Comparison of ENCODE assay signal across 10 mouse cellular contexts in genomic region chrX:159442128-159442527, GRCm38 (mm10). TPM values are rescaled to one million over a fixed set of nuclear protein-coding genes. Genes with fewer than 3 reads are reported as not detected.
DNase-seq lines count a peak whose midpoint lies in the region; TF ChIP-seq lines count a peak whose summit lies in the region.
"Had no signal": no experiment of that assay in that cellular context is flagged by ENCODE, and none has a peak within 500 bp of the region (broad histone marks: within the 10 kb centered on the region; RNA-seq: fewer than 3 reads in every experiment).

No protein-coding gene starts in this region.

- no peaks in the 10 kb centered on the region for H3K27me3 ChIP-seq in spleen, adult 2 months (ENCODE audit: control insufficient read depth, insufficient read depth, low read length)
- H3K27me3 ChIP-seq in limb, embryonic 10.5 days (ENCODE audit: low read depth, poor library complexity, severe bottlenecking), result peaks cover 31% of the 10 kb centered on the region; the same call in 1 of the 2 replicates
- H3K27me3 ChIP-seq: heart, embryonic 13.5 days had no signal

- intact Hi-C loops in gastrocnemius, postnatal 14 days (cut with DNase I; ENCODE audit: low total_unique reads), result no loop called here

- peak; percentile 7; the same call in 1 of the 2 replicates for TF ChIP-seq CTCF in spleen, adult 2 months (IDR thresholded peaks at IDR 0.05; ENCODE audit: extremely low read depth, insufficient read depth, insufficient read length, insufficient replicate concordance)

- H3K36me3 ChIP-seq in spleen, adult 2 months (ENCODE audit: control insufficient read depth, insufficient read depth, low read length), result no peaks in the 10 kb centered on the region
- H3K36me3 ChIP-seq in limb, embryonic 10.5 days, result no peaks in the 10 kb centered on the region
- H3K36me3 ChIP-seq: G1E; heart, embryonic 13.5 days had no signal

- TF ChIP-seq POLR2A in spleen, adult 2 months (IDR thresholded peaks at IDR 0.05; ENCODE audit: low read depth, low read length), result no peak

- H3K4me3 ChIP-seq in spleen, adult 2 months (ENCODE audit: extremely low read depth, insufficient read depth, insufficient read length), result no peak overlapping the region
- no peak overlapping the region for H3K4me3 ChIP-seq in limb, embryonic 10.5 days
- H3K4me3 ChIP-seq: heart, embryonic 13.5 days had no signal

- H3K4me1 ChIP-seq in spleen, adult 2 months (ENCODE audit: control insufficient read depth, insufficient read depth, insufficient read length), result no peaks in the 10 kb centered on the region
- no peaks in the 10 kb centered on the region for H3K4me1 ChIP-seq in limb, embryonic 10.5 days
- H3K4me1 ChIP-seq: heart, embryonic 13.5 days had no signal

- H3K9me3 ChIP-seq in limb, embryonic 10.5 days (replicated peaks), result no peaks in the 10 kb centered on the region
- H3K9me3 ChIP-seq: G1E; heart, embryonic 13.5 days had no signal

- no peak overlapping the region for H3K27ac ChIP-seq in spleen, adult 2 months (ENCODE audit: insufficient read depth, low read length)
- no peak overlapping the region for H3K27ac ChIP-seq in limb, embryonic 10.5 days
- H3K27ac ChIP-seq: heart, embryonic 13.5 days had no signal

- 31% methylated on average over 3 of the region's 3 CpGs for WGBS in spleen, adult 2 months
- 52% methylated on average over 3 of the region's 3 CpGs for WGBS in limb, embryonic 10.5 days

- peak; percentile 0 for DNase-seq in gastrocnemius, adult 18-20 months (ENCODE audit: low spot score)
- no peak for DNase-seq in gastrocnemius, adult 8-10 months (ENCODE audit: low spot score in 2 of 2)
- peak in 1 of 2 experiments; percentile 3 for DNase-seq in spleen, adult 2 months (ENCODE audit: low read depth in 1 of 2, low spot score in 2 of 2)
- no peak for DNase-seq in spleen, postnatal 14 days (ENCODE audit: low spot score in 2 of 2)
- DNase-seq in c-Kit-positive CD71-positive TER-119-positive erythroid progenitor cells, embryonic 14.5 days (ENCODE audit: low spot score), result peak; percentile 33
- DNase-seq in gastrocnemius, postnatal 14 days, result peak; percentile 6
- DNase-seq in limb, embryonic 10.5 days (ENCODE audit: low spot score), result peak; percentile 40
- DNase-seq in right cerebral cortex, postnatal 10 days (ENCODE audit: low spot score in 2 of 2), result peak; percentile 34 to 42

RNA-seq across cellular contexts. Expression of gene Map7d2, which starts 27.8 kb away (rescaled TPM):
- under 1 TPM; 0.34 to 0.38 TPM for total RNA-seq in gastrocnemius, adult 18-20 months (2021)
- under 1 TPM in 3 of 4 experiments, not detected in 1; 0.12 to 0.64 (median 0.36) TPM for total RNA-seq in gastrocnemius, adult 8-10 months (2022)
- polyA plus RNA-seq in spleen, adult 2 months (2012; rRNA removed), result not detected in 2 replicates
- under 1 TPM; 0.16 to 0.82 TPM for total RNA-seq in gastrocnemius, postnatal 14 days (2021)
- 1.2 and 1.7 TPM in 2 replicates for polyA plus RNA-seq in limb, embryonic 10.5 days (2016; fragmentation: Nextera tagmentation; extraction: Ambion mirVana)
- polyA plus RNA-seq: G1E had no signal

Comparison
In these comparisons a context has a peak if more than half of its experiments do, and no peak if none do; other contexts are left out.
1. DNase-seq: peak in gastrocnemius, adult 18-20 months (single experiment), c-Kit-positive CD71-positive TER-119-positive erythroid progenitor cells, embryonic 14.5 days (single experiment), gastrocnemius, postnatal 14 days (single experiment), limb, embryonic 10.5 days (single experiment) and right cerebral cortex, postnatal 10 days (2 of 2); none in gastrocnemius, adult 8-10 months (0 of 2) and spleen, postnatal 14 days (0 of 2).